Mouse (Mus musculus): Measurements from ENCODE around the gene 1700001K19Rik. TPM values are rescaled to one million over a fixed set of nuclear protein-coding genes. Genes with fewer than 3 reads are reported as not detected.

Gene 1700001K19Rik
- total and polyA plus RNA-seq, 3 experiments = not detected

GRCm38 (mm10) chr12:110696173-110696974 lies 14.0 kb upstream of the 1700001K19Rik start:
- DNase-seq (ENCODE audit: extremely low read depth) = peak; percentile 95
- peak overlapping the region; percentile 42 for H3K27ac ChIP-seq (ENCODE audit: insufficient read depth, low read depth)
- peak overlapping the region; percentile 87 for H3K9ac ChIP-seq (ENCODE audit: insufficient read depth, low read depth)
- H3K4me2 ChIP-seq (ENCODE audit: insufficient read depth, low read depth, poor library complexity, severe bottlenecking) = peak overlapping the region; percentile 63
- H3K4me3 ChIP-seq (replicated peaks in 1 of 3; ENCODE audit: low read depth in 2 of 3, low read length in 2 of 3, poor library complexity in 1 of 3) = peak overlapping the region; percentile 90 to 99 (median 95)
- H3K27me3 ChIP-seq (replicated peaks) = no peaks in the 10 kb centered on the region
- H3K36me3 ChIP-seq (replicated peaks in 1 of 2; ENCODE audit: control insufficient read depth in 1 of 2, insufficient read depth in 1 of 2, low read length in 1 of 2) = peaks cover 20 to 26% of the 10 kb centered on the region in 2 experiments
- peaks cover 11 to 51% of the 10 kb centered on the region in 2 experiments for H3K4me1 ChIP-seq (ENCODE audit: control insufficient read depth in 1 of 2, insufficient read depth in 2 of 2)
- in situ Hi-C loops (cut with MboI; ENCODE audit: low pct_ligation_motif_present, low pct_unique_long_range_greater_than_20kb, low sequenced_read_pairs) (no loop called here), dilution Hi-C loops (cut with MboI; ENCODE audit: extremely low pct_ligation_motif_present, extremely low pct_unique_long_range_greater_than_20kb, low sequenced_read_pairs) (no loop called here)
- peaks cover 31% of the 10 kb centered on the region for H3K79me2 ChIP-seq (replicated peaks; ENCODE audit: control insufficient read depth, extremely low read depth, insufficient read depth, poor library complexity, severe bottlenecking)
- H3K9me3 ChIP-seq (replicated peaks; ENCODE audit: low read length) = no peaks in the 10 kb centered on the region
- TF ChIP-seq CTCF (conservative IDR thresholded peaks at IDR 0.05 in 1 of 2, IDR thresholded peaks at IDR 0.05 in 1 of 2; ENCODE audit: low read depth in 2 of 2, low read length in 2 of 2) (no peak), RAD21 (IDR thresholded peaks at IDR 0.05; ENCODE audit: low read depth, low read length) (no peak), POLR2A (IDR thresholded peaks at IDR 0.05; ENCODE audit: low read depth, low read length) (peak; percentile 100), E2F4 (IDR thresholded peaks at IDR 0.05; ENCODE audit: insufficient replicate concordance, low read depth, low read length) (no peak; the same call in 1 of the 2 replicates), TBP (conservative IDR thresholded peaks at IDR 0.05; ENCODE audit: low read depth, low read length) (peak; percentile 96), ETS1 (conservative IDR thresholded peaks at IDR 0.05; ENCODE audit: low read depth, low read length) (no peak), USF1 (IDR thresholded peaks at IDR 0.05; ENCODE audit: low read depth, low read length) (peak; percentile 20; the same call in 1 of the 2 replicates), ZKSCAN1 (IDR thresholded peaks at IDR 0.05; ENCODE audit: borderline replicate concordance, low read depth, low read length) (no peak), MYC (IDR thresholded peaks at IDR 0.05; ENCODE audit: low read depth, low read length) (peak; percentile 59), JUND (conservative IDR thresholded peaks at IDR 0.05; ENCODE audit: low read depth, low read length) (no peak), ZC3H11A (IDR thresholded peaks at IDR 0.05; ENCODE audit: low read depth, low read length) (no peak), UBTF (IDR thresholded peaks at IDR 0.05; ENCODE audit: low read depth, low read length) (no peak), MAZ (IDR thresholded peaks at IDR 0.05; ENCODE audit: low read depth, low read length) (no peak), BHLHE40 (IDR thresholded peaks at IDR 0.05; ENCODE audit: low read depth, low read length) (peak; percentile 48), NRF1 (IDR thresholded peaks at IDR 0.05; ENCODE audit: low read depth, low read length) (peak; percentile 96), HCFC1 (IDR thresholded peaks at IDR 0.05; ENCODE audit: low read depth, low read length) (peak; percentile 73), EP300 (IDR thresholded peaks at IDR 0.05; ENCODE audit: low read length) (no peak), USF2 (conservative IDR thresholded peaks at IDR 0.05; ENCODE audit: low read depth, low read length) (no peak; the same call in 1 of the 2 replicates), KAT2A (IDR thresholded peaks at IDR 0.05; ENCODE audit: insufficient replicate concordance, low read length) (no peak), SMC3 (IDR thresholded peaks at IDR 0.05; ENCODE audit: low read depth, low read length) (no peak), MAFK (IDR thresholded peaks at IDR 0.05; ENCODE audit: insufficient replicate concordance, low read length) (no peak), CHD2 (IDR thresholded peaks at IDR 0.05; ENCODE audit: low read length) (no peak; the same call in 1 of the 2 replicates), IRF4 (IDR thresholded peaks at IDR 0.05; ENCODE audit: low read depth, low read length) (0 out of 2 replicates have a peak, but pooled peaks have one; percentile 29), ZMIZ1 (IDR thresholded peaks at IDR 0.05; ENCODE audit: low read depth, low read length) (peak; percentile 99), PAX5 (IDR thresholded peaks at IDR 0.05; ENCODE audit: low read length) (no peak), CHD1 (IDR thresholded peaks at IDR 0.05; ENCODE audit: low read depth, low read length) (no peak), MXI1 (IDR thresholded peaks at IDR 0.05; ENCODE audit: low read depth, low read length) (peak; percentile 83), ELF1 (IDR thresholded peaks at IDR 0.05; ENCODE audit: low read depth, low read length) (peak; percentile 92), SIN3A (IDR thresholded peaks at IDR 0.05; ENCODE audit: low read length) (peak; percentile 96), RCOR1 (conservative IDR thresholded peaks at IDR 0.05; ENCODE audit: low read depth, low read length) (no peak), ZNF384 (IDR thresholded peaks at IDR 0.05; ENCODE audit: low read depth, low read length) (no peak), TCF12 (IDR thresholded peaks at IDR 0.05; ENCODE audit: low read depth, low read length) (peak; percentile 80), JUN (IDR thresholded peaks at IDR 0.05; ENCODE audit: insufficient read depth, low read depth, low read length) (no peak), NELFE (IDR thresholded peaks at IDR 0.05; ENCODE audit: low read depth, low read length) (peak; percentile 100), GABPA (IDR thresholded peaks at IDR 0.05; ENCODE audit: insufficient replicate concordance, low read depth, low read length) (no peak), MEF2A (IDR thresholded peaks at IDR 0.05; ENCODE audit: borderline replicate concordance, low read depth, low read length) (peak; percentile 67; the same call in 1 of the 2 replicates), POLR2AphosphoS2 (IDR thresholded peaks at IDR 0.05; ENCODE audit: low read depth, low read length) (peak; percentile 97), MAX (IDR thresholded peaks at IDR 0.05; ENCODE audit: low read length) (peak; percentile 75)

Data from CH12.LX (cell line).